Mouse (Mus musculus) olfactory bulb, adult 2 months (tissue): ENCODE results near the gene Ptprk. TPM values are rescaled to one million over a fixed set of nuclear protein-coding genes. Genes with fewer than 3 reads are reported as not detected.

Experiments
- H3K27ac ChIP-seq: fragments of 200-500 bp; 2 replicates; pipeline ENCODE4 v1.5.1; 2012; ENCODE audit warnings: low read depth, low read length; ENCODE audit not compliant: insufficient read depth
- H3K4me1 ChIP-seq: fragments of 200-500 bp; 2 replicates; pipeline ENCODE4 v1.6.1; 2012; ENCODE audit warnings: low read length; ENCODE audit not compliant: control insufficient read depth, insufficient read depth
- H3K4me3 ChIP-seq: fragments of 200-500 bp; 2 replicates; pipeline ENCODE4 v1.5.1; 2012; ENCODE audit warnings: mild to moderate bottlenecking, low read depth, low read length, moderate library complexity; ENCODE audit not compliant: insufficient read depth
- CTCF ChIP-seq: fragments of 200-500 bp; IDR thresholded peaks from 2 replicates; pipeline ENCODE4 v1.5.1; 2012; ENCODE audit warnings: low read depth, mild to moderate bottlenecking, low read length, moderate library complexity; ENCODE audit not compliant: insufficient read depth
- POLR2A ChIP-seq: fragments of 200-500 bp; IDR thresholded peaks from 2 replicates; pipeline ENCODE4 v1.6.1; 2012; ENCODE audit warnings: mild to moderate bottlenecking, low read depth, low read length, moderate library complexity; ENCODE audit not compliant: insufficient read depth
- WGBS: fragments of 180-500 bp; shearing (Covaris S2); methylation state at CpG from one replicate; pipeline ENCODE4 v1.1.7; 2018; 5-methylcytosine and 5-hydroxymethylcytosine counted together
- polyA plus RNA-seq: library from polyadenylated mRNA; stranded (reverse); fragments of >200 nt; gene quantifications from 2 replicates; pipeline ENCODE4 v1.2.4, GENCODE M21; 2012; ENCODE audit warnings: low replicate concordance; ENCODE audit not compliant: missing spikeins, insufficient read depth, insufficient read length

Gene Ptprk
- polyA plus RNA-seq, 1 experiment = not detected

GRCm38 (mm10) chr10:28191440-28191839 lies 116.8 kb downstream of the Ptprk start:
- no peak overlapping the region for H3K27ac ChIP-seq
- no peaks in the 10 kb centered on the region for H3K4me1 ChIP-seq
- TF ChIP-seq POLR2A (no peak), CTCF (no peak)
- 85% methylated on average over 5 of the region's 5 CpGs for WGBS
- H3K4me3 ChIP-seq = no peak overlapping the region

- WGBS = 64% methylated on average over 5 of the region's 5 CpGs
- no peak overlapping the region for H3K4me3 ChIP-seq
- TF ChIP-seq CTCF = no peak
- TF ChIP-seq POLR2A = no peak
- no peak overlapping the region for H3K27ac ChIP-seq
- no peaks in the 10 kb centered on the region for H3K4me1 ChIP-seq
Measured at GRCm38 (mm10) chr10:28193630-28194029, 119.0 kb downstream of the Ptprk start.

GRCm38 (mm10) chr10:28200609-28201008 lies 126.0 kb downstream of the Ptprk start:
- TF ChIP-seq POLR2A (no peak), CTCF (no peak)
- Histone ChIP-seq H3K4me3 (no peak overlapping the region), H3K4me1 (no peaks in the 10 kb centered on the region), H3K27ac (no peak overlapping the region)
- WGBS = 83% methylated on average over 3 of the region's 3 CpGs

- no peak for TF ChIP-seq POLR2A
- TF ChIP-seq CTCF = no peak
- H3K4me3 ChIP-seq = no peak overlapping the region
- no peaks in the 10 kb centered on the region for H3K4me1 ChIP-seq
- H3K27ac ChIP-seq = no peak overlapping the region
Measured at GRCm38 (mm10) chr10:28209394-28209793, 134.8 kb downstream of the Ptprk start.

GRCm38 (mm10) chr10:28212083-28212482 lies 137.5 kb downstream of the Ptprk start:
- Histone ChIP-seq H3K4me1 (no peaks in the 10 kb centered on the region), H3K4me3 (no peak overlapping the region), H3K27ac (no peak overlapping the region)
- 90% methylated on average over 1 of the region's 1 CpGs for WGBS
- TF ChIP-seq CTCF (no peak), POLR2A (no peak)

- no peak overlapping the region for H3K4me3 ChIP-seq
- TF ChIP-seq CTCF (no peak), POLR2A (no peak)
- WGBS = 88% methylated on average over 6 of the region's 6 CpGs
Measured at GRCm38 (mm10) chr10:28215153-28215552, 140.5 kb downstream of the Ptprk start.

GRCm38 (mm10) chr10:28223602-28224001 lies 149.0 kb downstream of the Ptprk start:
- H3K27ac ChIP-seq = no peak overlapping the region
- no peak overlapping the region for H3K4me3 ChIP-seq
- WGBS = 57% methylated on average over 6 of the region's 6 CpGs
- TF ChIP-seq CTCF (no peak), POLR2A (no peak)
- H3K4me1 ChIP-seq = no peaks in the 10 kb centered on the region

More at GRCm38 (mm10) chr10:28215153-28215552, 140.5 kb downstream of the Ptprk start:
- no peaks in the 10 kb centered on the region for H3K4me1 ChIP-seq
- H3K27ac ChIP-seq = no peak overlapping the region

- Histone ChIP-seq H3K4me3 (no peak overlapping the region), H3K27ac (no peak overlapping the region), H3K4me1 (no peaks in the 10 kb centered on the region)
- TF ChIP-seq POLR2A (no peak), CTCF (no peak)
- 80% methylated on average over 1 of the region's 1 CpGs for WGBS
Measured at GRCm38 (mm10) chr10:28224376-28224775, 149.8 kb downstream of the Ptprk start.

GRCm38 (mm10) chr10:28225536-28226075 lies 151.0 kb downstream of the Ptprk start:
- WGBS = 57% methylated on average over 5 of the region's 5 CpGs

GRCm38 (mm10) chr10:28227732-28228131 lies 153.1 kb downstream of the Ptprk start:
- WGBS = 97% methylated on average over 4 of the region's 4 CpGs
- Histone ChIP-seq H3K27ac (no peak overlapping the region), H3K4me1 (no peaks in the 10 kb centered on the region), H3K4me3 (no peak overlapping the region)
- TF ChIP-seq CTCF (no peak), POLR2A (no peak)

More at GRCm38 (mm10) chr10:28225536-28226075, 151.0 kb downstream of the Ptprk start:
- TF ChIP-seq CTCF (no peak), POLR2A (no peak)
- no peak overlapping the region for H3K4me3 ChIP-seq
- H3K4me1 ChIP-seq = no peaks in the 10 kb centered on the region
- no peak overlapping the region for H3K27ac ChIP-seq
